Mouse (Mus musculus): ENCODE results near the gene Lmf1.

DNA sequence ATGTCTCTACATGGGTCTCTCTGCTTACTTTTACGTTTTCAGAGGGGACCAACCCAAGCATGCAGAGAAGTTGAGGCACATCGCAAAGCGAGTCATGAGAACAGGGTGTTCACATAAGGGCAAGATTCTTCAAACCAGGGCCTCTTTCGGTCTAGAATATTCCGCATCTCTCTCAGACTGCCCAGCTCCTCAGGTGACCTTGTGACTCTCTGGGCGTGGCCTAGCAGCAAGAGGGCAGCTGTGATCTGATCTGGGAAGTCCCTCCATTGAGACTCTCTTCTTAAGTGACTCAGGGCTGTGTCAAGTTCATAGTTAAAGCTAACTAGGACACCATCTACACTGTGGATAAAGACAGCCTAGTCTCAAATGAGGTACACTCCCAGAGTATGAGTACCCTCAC, 34.4 kb downstream of the Lmf1 start:
- no peak for TF ChIP-seq POLR2A (IDR thresholded peaks at IDR 0.05; ENCODE audit: borderline replicate concordance, extremely low read depth, low read depth, low read length)
- TF ChIP-seq CTCF (IDR thresholded peaks at IDR 0.05; ENCODE audit: insufficient read depth, low read length) = no peak

Data from lung, adult 2 months (tissue).